Mouse (Mus musculus): ENCODE measurements around the gene Rpl36a. TPM values are rescaled to one million over a fixed set of nuclear protein-coding genes. Genes with fewer than 3 reads are reported as not detected.
A peak's percentile ranks its signal among the peaks of the same experiment; 100 is the strongest.

Rpl36a gene
- polyA plus RNA-seq, 1 experiment from 2014 or later, result 263 TPM

- Histone ChIP-seq H3K4me3 (no peak overlapping the region), H3K36me3 (no peaks in the 10 kb centered on the region), H3K4me2 (no peak overlapping the region), H3K4me1 (replicated peaks) (no peaks in the 10 kb centered on the region), H3K9ac (no peak overlapping the region), H3K9me3 (replicated peaks) (no peaks in the 10 kb centered on the region), H3K27me3 (no peaks in the 10 kb centered on the region), H3K27ac (no peak overlapping the region)
- no peak for ATAC-seq (replicated peaks; ENCODE audit: insufficient number of reproducible peaks, insufficient read depth, low FRiP score, low read depth)
- 73% methylated on average over 8 of the region's 8 CpGs for WGBS
Observed at GRCm38 (mm10) chrX:134566536-134567222, 18.8 kb upstream of the Rpl36a start.

- WGBS, result 80% methylated on average over 4 of the region's 4 CpGs
- no peaks in the 10 kb centered on the region for H3K4me1 ChIP-seq (replicated peaks)
- no peak overlapping the region for H3K9ac ChIP-seq
- H3K27ac ChIP-seq, result no peak overlapping the region
- no peaks in the 10 kb centered on the region for H3K36me3 ChIP-seq
- no peaks in the 10 kb centered on the region for H3K9me3 ChIP-seq (replicated peaks)
- no peak for ATAC-seq (replicated peaks; ENCODE audit: insufficient number of reproducible peaks, insufficient read depth, low FRiP score, low read depth)
- H3K27me3 ChIP-seq, result no peaks in the 10 kb centered on the region
- H3K4me3 ChIP-seq, result no peak overlapping the region
- H3K4me2 ChIP-seq, result no peak overlapping the region
Observed at GRCm38 (mm10) chrX:134577896-134578295, 7.6 kb upstream of the Rpl36a start.

GRCm38 (mm10) chrX:134580528-134581305 lies 4.7 kb upstream of the Rpl36a start:
- no peak for ATAC-seq (replicated peaks; ENCODE audit: insufficient number of reproducible peaks, insufficient read depth, low FRiP score, low read depth)
- Histone ChIP-seq H3K9me3 (replicated peaks) (no peaks in the 10 kb centered on the region), H3K4me2 (no peak overlapping the region), H3K36me3 (no peaks in the 10 kb centered on the region), H3K27me3 (no peaks in the 10 kb centered on the region), H3K9ac (no peak overlapping the region), H3K4me1 (replicated peaks) (no peaks in the 10 kb centered on the region), H3K27ac (no peak overlapping the region), H3K4me3 (no peak overlapping the region)
- WGBS, result 72% methylated on average over 14 of the region's 14 CpGs

- H3K27me3 ChIP-seq, result no peaks in the 10 kb centered on the region
- no peak for ATAC-seq (replicated peaks; ENCODE audit: insufficient number of reproducible peaks, insufficient read depth, low FRiP score, low read depth)
- no peak overlapping the region for H3K27ac ChIP-seq
- no peaks in the 10 kb centered on the region for H3K36me3 ChIP-seq
- no peaks in the 10 kb centered on the region for H3K9me3 ChIP-seq (replicated peaks)
- 69% methylated on average over 11 of the region's 11 CpGs for WGBS
- H3K9ac ChIP-seq, result no peak overlapping the region
- peaks cover 4% of the 10 kb centered on the region for H3K4me1 ChIP-seq (replicated peaks)
- H3K4me3 ChIP-seq, result no peak overlapping the region
- no peak overlapping the region for H3K4me2 ChIP-seq
Observed at GRCm38 (mm10) chrX:134582270-134582669, 3.2 kb upstream of the Rpl36a start.

- Histone ChIP-seq H3K4me3 (no peak within 1 kb of the TSS), H3K9me3 (replicated peaks) (no peaks in the 10 kb centered on the region), H3K27me3 (no peaks in the 10 kb centered on the region), H3K36me3 (no peaks in the 10 kb centered on the region), H3K4me1 (replicated peaks) (peaks cover 4% of the 10 kb centered on the region), H3K27ac (no peak within 1 kb of the TSS), H3K9ac (no peak within 1 kb of the TSS), H3K4me2 (no peak within 1 kb of the TSS)
- WGBS, result 79% methylated on average over 11 of the region's 11 CpGs
- ATAC-seq (replicated peaks; ENCODE audit: insufficient number of reproducible peaks, insufficient read depth, low FRiP score, low read depth), result no peak
Observed at GRCm38 (mm10) chrX:134582888-134583669, 2.4 kb upstream of the Rpl36a start, which contains the start of gene Btk. Gene Btk, minus strand, starts transcription at chrX:134583570.

GRCm38 (mm10) chrX:134586447-134586846 lies 993 bp downstream of the Rpl36a start:
- Histone ChIP-seq H3K4me1 (replicated peaks) (peaks cover 4% of the 10 kb centered on the region), H3K4me2 (peak overlapping the region; percentile 61), H3K27me3 (no peaks in the 10 kb centered on the region), H3K9ac (peak overlapping the region; percentile 54), H3K9me3 (replicated peaks) (no peaks in the 10 kb centered on the region), H3K27ac (no peak overlapping the region), H3K36me3 (peaks cover 7% of the 10 kb centered on the region; the same call in 1 of the 2 replicates), H3K4me3 (peak overlapping the region; percentile 53)
- 25% methylated on average over 8 of the region's 8 CpGs for WGBS
- no peak for ATAC-seq (replicated peaks; ENCODE audit: insufficient number of reproducible peaks, insufficient read depth, low FRiP score, low read depth)

GRCm38 (mm10) chrX:134588261-134588660 lies 2.8 kb downstream of the Rpl36a start:
- Histone ChIP-seq H3K9ac (no peak overlapping the region), H3K27me3 (no peaks in the 10 kb centered on the region), H3K9me3 (replicated peaks) (no peaks in the 10 kb centered on the region), H3K4me1 (replicated peaks) (peaks cover 4% of the 10 kb centered on the region), H3K36me3 (peaks cover 7% of the 10 kb centered on the region; the same call in 1 of the 2 replicates), H3K27ac (no peak overlapping the region), H3K4me2 (no peak overlapping the region), H3K4me3 (no peak overlapping the region)
- WGBS, result 80% methylated on average over 4 of the region's 4 CpGs
- no peak for ATAC-seq (replicated peaks; ENCODE audit: insufficient number of reproducible peaks, insufficient read depth, low FRiP score, low read depth)

- 90% methylated on average over 3 of the region's 3 CpGs for WGBS
Observed at GRCm38 (mm10) chrX:134588997-134589396, 3.5 kb downstream of the Rpl36a start.

GRCm38 (mm10) chrX:134589836-134590235 lies 4.4 kb downstream of the Rpl36a start:
- no peak for ATAC-seq (replicated peaks; ENCODE audit: insufficient number of reproducible peaks, insufficient read depth, low FRiP score, low read depth)
- Histone ChIP-seq H3K4me2 (no peak overlapping the region), H3K9ac (no peak overlapping the region), H3K27ac (no peak overlapping the region), H3K36me3 (peaks cover 7% of the 10 kb centered on the region; the same call in 1 of the 2 replicates), H3K9me3 (replicated peaks) (no peaks in the 10 kb centered on the region), H3K27me3 (no peaks in the 10 kb centered on the region), H3K4me3 (no peak overlapping the region), H3K4me1 (replicated peaks) (peaks cover 4% of the 10 kb centered on the region)
- 44% methylated on average over 5 of the region's 5 CpGs for WGBS

More at GRCm38 (mm10) chrX:134588997-134589396, 3.5 kb downstream of the Rpl36a start:
- Histone ChIP-seq H3K9ac (no peak overlapping the region), H3K36me3 (peaks cover 7% of the 10 kb centered on the region; the same call in 1 of the 2 replicates), H3K27ac (no peak overlapping the region), H3K4me2 (no peak overlapping the region), H3K27me3 (no peaks in the 10 kb centered on the region), H3K4me3 (no peak overlapping the region), H3K4me1 (replicated peaks) (peaks cover 4% of the 10 kb centered on the region), H3K9me3 (replicated peaks) (no peaks in the 10 kb centered on the region)
- ATAC-seq (replicated peaks; ENCODE audit: insufficient number of reproducible peaks, insufficient read depth, low FRiP score, low read depth), result no peak

GRCm38 (mm10) chrX:134599922-134600565 lies 14.6 kb downstream of the Rpl36a start:
- H3K36me3 ChIP-seq, result no peaks in the 10 kb centered on the region
- H3K9ac ChIP-seq, result peak overlapping the region; percentile 37; the same call in 1 of the 2 replicates
- H3K4me1 ChIP-seq (replicated peaks), result peaks cover 4% of the 10 kb centered on the region; the same call in 1 of the 2 replicates
- peak overlapping the region; percentile 61 for H3K4me2 ChIP-seq
- H3K4me3 ChIP-seq, result peak overlapping the region; percentile 62
- no peak for ATAC-seq (replicated peaks; ENCODE audit: insufficient number of reproducible peaks, insufficient read depth, low FRiP score, low read depth)
- no peaks in the 10 kb centered on the region for H3K27me3 ChIP-seq
- H3K9me3 ChIP-seq (replicated peaks), result no peaks in the 10 kb centered on the region
- 20% methylated on average over 10 of the region's 10 CpGs for WGBS
- no peak overlapping the region for H3K27ac ChIP-seq

Measured in heart, embryonic 15.5 days (tissue).